Mouse (Mus musculus): ENCODE results near the gene AB124611.
A peak's percentile ranks its signal among the peaks of the same experiment; 100 is the strongest.
"Not testable (repeated sequence)": the region's sequence is repeated elsewhere in the genome, so short reads cannot be mapped to it uniquely, and the experiment has no call there.

The AB124611 gene

DNA sequence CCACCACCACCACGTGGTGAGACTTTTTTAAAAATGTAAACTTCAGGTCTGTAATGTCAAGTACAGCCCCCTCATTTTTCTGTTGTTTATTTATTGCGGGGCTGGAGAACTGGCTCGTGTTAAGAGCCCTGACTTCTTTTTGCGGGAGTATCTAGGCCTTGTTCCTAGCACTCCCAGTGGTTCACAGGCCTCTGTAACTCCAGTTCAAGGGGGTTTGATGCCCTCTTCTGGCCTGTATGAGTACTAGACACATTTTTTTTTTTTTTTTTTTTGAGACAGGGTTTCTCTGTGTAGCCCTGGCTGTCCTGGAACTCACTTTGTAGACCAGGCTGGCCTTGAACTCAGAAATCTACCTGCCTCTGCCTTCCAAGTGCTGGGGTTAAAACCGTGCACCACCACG is 7.3 kb upstream of the AB124611 start:
- ATAC-seq (ENCODE audit: low TSS enrichment), result not testable (repeated sequence)

DNA sequence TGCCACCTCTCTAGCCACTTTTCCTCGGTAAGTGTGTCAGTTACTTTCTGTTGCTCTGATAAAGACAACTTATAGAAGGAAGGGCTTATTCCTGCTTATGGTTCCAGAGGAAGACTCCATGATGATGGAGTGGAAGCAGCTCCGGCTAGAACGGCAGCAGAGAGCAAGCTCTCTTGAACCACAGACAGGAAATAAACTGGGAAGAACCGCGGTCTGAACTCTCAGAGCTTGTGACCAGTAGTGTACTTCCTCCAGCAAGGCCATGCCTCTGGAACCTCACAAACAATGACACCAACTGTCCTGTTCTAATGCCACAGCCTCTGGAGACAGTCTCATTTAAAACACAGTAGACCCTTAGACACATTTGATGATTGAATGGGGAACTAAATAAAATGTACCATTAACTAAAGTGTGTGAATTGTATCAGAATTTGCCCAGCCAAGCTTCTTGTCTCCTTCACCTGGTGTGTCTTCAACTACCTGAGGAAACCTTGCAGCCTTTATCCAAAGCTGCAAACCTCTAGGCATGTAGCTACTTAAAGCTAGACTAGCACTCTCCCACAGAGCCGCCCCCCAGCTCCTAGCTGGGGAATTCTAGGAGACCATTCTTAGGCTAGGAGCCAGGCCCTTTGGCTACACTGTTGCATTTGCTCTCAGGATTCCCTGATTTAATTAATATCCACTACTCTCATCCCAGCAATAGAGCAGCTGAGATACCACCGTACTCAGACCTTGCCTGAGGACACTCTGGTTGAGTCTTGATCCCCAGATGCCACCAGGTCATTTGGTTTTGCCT is 637 bp upstream of the AB124611 start:
- ATAC-seq (ENCODE audit: low TSS enrichment), result no peak

DNA sequence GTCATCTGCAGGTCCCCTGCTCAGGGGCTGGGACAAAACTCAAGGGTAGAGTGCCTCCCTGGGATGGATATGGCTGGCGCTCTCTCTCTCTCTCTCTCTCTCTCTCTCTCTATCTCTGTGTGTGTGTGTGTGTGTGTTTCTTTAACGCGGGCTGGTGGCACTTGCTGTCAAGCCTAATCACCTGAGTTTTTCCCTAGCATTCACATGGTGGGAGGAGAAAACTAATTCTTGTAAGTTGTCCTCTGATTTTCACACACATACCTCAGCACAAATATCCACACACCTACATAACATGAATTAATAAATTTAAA is 613 bp downstream of the AB124611 start:
- ATAC-seq (ENCODE audit: low TSS enrichment), result no peak

DNA sequence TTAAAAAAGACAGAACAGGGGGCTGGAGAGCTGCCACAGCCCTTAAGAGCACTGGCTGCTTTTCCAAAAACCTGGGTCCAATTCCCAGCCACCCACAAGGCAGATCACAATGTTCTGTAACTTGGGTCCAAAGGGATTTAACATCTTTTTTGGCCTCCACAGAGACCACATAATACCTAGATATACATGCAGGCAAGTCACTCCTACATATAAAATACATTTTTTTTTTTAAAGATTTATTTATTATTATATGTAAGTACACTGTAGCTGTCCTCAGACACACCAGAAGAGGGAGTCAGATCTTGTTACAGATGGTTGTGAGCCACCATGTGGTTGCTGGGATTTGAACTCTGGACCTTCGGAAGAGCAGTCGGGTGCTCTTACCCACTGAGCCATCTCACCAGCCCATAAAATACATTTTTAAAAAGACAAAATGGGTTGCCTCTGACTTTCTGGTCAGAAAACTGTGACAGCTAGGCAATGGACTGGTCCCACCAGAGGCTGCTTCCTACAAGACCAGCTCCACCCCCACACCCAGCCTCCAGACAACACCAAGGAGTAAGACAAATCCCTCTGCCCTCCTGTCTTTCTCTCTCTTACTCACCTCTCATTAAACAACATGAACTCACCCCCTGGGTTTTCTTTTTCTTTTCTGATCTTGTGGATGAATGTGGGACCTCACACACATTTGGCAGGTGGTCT is 1.3 kb downstream of the AB124611 start:
- ATAC-seq (ENCODE audit: low TSS enrichment), result no peak

DNA sequence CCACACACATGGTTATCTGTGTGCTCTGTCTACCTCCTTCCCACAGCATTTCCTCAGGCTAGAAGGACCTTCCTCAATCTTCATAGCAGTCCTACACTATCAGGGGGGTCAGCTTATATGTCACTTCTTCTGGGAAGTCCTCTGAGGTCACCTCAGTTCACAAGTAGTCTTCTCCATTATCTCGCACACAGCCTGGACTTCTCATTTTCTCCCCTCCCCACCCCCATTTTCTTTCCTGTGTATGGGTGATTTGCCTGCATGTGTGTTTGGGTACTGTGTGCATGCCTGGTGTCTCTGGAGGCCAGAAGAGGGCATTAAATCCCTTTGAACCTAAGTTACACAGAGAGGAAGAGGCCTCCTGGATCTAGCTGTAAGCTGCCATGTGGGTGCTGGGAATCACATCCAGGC is 1.9 kb downstream of the AB124611 start:
- no peak for ATAC-seq (ENCODE audit: low TSS enrichment)

DNA sequence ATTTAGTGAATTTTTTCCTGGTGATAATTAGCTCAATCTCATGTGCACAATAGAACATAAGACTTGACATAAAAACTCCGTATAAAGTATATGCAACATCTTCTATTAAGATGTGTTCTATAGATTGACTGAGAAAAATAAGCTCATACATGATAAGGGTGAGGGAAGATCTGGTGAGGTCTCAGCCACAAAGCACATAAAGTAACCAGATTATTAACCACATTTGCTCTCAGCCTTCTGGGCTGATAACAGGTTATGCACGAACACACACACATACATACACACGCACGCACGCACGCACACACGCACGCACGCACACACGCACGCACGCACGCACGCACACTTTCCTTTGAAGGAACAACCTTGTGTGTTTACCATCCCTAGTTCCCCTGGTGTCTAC is 10.5 kb downstream of the AB124611 start:
- no peak for ATAC-seq (ENCODE audit: low TSS enrichment)

DNA sequence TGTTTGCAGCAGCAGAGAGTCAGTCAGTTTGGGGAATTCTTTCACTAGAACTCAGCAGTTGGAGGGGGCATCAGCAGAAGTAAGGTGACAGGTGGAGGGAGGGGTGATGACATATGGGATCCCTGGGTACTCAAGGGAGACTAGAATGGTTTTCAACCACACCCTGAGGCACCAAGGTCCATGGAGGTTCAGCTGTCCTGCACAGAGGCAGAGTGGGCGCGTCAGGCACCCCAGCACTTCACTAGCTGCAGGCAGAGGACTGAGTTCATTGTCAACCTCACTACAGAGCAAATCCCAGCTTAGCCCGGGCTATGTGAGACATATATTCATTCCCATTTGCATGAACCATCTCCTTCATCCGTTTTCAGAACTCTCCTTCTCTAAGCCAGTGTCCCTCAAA is 11.0 kb downstream of the AB124611 start:
- no peak for ATAC-seq (ENCODE audit: low TSS enrichment)

DNA sequence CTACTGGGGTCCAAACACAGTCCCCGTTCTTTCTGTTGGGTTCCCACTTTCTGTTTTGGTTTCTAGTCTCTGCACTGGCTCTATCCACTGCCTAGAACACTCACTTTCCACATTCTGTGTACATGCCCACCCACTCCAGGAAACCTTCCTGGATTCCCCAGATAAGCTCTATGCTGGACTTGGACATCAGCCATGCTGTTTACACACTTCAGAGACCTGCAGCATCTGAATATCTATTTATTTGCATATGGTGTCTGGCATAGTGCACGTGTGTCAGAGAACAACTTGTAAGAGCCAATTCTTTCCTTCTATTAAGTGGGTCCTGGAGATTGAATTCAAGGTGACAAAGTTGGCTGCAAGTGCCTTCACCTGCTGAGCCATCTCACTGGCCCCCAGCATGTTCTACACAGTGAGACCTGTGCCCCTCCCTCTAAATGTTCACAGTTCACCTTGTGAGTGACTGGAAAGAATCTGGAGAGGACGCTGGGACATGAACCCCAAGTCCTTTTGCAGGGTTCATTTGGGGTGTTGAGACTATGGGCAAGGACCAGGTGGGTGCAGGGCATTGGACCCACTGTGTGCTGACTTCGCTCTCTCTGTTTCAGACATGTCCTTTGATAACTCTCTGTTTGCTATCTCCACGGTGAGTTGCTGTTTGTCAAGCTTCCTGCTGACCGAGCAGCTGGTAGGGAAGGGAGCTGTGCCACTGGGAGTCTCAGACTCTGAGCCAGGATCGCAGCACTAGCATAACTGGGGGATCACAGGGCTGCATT is 14.2 kb downstream of the AB124611 start:
- ATAC-seq (ENCODE audit: low TSS enrichment), result no peak

DNA sequence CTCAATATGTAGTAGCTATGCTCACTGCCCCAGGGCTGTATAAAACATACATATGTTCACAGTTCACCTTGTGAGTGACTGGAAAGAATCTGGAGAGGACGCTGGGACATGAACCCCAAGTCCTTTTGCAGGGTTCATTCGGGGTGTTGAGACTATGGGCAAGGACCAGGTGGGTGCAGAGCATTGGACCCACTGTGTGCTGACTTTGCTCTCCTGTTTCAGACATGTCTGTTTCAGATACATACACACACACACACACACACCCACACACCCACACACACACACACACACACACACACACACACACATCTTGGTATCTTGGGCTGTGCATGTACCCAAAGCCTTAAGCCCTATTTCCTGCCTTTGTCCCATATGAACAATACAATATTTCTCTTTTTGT is 16.0 kb downstream of the AB124611 start:
- not testable (repeated sequence) for ATAC-seq (ENCODE audit: low TSS enrichment)

DNA sequence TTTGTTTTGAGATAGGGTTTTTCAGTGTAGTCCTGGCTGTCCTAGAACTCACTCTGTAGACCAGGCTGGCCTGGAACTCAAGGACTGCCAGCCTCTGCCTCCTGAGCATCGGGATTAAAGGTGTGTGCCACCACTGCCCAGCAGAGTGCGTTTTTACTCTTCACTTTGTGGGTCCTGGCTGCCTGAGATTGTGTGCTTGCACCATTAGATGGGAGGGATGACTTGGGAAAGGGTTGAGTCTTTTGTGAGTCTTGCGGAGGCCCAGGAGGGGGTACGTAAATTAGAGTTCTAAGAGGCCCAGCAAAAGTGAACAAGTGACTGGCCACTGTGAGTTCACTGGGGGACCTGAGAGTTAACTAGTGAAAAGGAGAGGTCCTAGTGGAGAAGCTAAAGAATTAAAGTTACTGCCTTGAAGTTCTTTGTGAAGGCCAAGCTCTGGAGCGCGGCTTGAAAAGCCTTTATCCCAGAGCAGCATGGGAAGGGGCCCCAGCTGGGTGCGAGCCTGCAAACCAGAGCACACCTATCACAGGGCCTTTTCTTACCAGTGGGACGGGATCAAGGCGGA is 19.5 kb downstream of the AB124611 start:
- ATAC-seq (ENCODE audit: low TSS enrichment), result peak; percentile 52

DNA sequence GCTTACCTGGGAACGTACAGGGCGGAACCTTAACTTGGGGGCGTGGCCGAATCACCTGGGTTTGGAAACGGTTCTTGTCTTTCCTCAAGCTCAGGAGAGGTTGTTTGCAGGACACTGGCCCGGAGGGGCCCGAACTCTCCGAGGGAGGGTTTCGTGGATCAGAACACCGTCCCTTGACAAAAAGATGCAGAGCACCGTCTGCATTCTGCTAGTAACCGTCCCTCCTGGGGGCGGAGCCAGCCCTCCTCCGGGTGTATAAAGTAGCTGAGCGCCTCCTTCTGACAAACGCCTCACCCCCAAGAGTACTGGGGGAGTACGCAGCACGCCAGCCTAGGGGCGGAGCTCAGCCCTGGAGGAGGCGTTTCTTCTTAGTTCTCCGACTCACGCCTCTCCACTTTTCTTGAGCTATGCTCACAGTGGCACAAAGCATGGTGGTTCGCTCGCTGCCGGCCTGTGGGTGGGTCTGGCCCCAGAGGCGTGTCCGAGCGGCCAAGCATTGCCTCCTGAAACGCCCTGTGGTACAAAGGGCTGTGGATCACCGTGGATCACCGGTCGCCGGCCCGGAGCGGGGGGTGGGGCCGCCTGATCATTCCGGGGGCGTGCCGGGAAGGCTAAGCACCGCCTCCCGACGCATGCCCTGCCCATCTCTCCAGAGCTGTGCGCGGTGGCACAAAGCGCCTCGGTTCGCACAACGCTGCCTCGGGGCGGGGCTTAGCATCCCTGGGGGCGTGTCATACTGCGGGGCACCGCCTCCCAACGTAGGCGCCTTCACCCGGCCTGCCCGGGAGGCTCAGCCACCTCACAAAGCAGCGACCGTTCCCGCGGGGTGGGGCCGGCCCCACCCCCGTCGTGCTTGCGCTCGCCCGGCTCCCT is 20.2 kb downstream of the AB124611 start:
- peak; percentile 90 for ATAC-seq (ENCODE audit: low TSS enrichment)

DNA sequence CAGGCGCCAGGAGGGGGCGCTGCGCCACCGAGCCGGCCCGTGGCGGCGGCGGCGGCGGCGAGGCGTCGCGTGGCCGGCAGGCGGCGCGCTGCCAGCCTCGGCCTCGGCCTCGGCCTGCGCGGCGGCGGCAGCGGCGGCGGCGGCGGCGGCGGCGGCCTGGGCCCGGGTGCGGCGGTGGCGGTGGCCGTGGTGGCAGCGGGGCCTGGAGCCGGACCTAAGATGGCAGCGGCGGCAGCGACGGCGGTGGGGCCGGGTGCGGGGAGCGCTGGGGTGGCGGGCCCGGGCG is 20.8 kb downstream of the AB124611 start, which contains the start of gene Carm1:
Gene Carm1 (plus strand): TSS at position 106 of the 286 bp plus-strand sequence.
- ATAC-seq (ENCODE audit: low TSS enrichment), result no peak

DNA sequence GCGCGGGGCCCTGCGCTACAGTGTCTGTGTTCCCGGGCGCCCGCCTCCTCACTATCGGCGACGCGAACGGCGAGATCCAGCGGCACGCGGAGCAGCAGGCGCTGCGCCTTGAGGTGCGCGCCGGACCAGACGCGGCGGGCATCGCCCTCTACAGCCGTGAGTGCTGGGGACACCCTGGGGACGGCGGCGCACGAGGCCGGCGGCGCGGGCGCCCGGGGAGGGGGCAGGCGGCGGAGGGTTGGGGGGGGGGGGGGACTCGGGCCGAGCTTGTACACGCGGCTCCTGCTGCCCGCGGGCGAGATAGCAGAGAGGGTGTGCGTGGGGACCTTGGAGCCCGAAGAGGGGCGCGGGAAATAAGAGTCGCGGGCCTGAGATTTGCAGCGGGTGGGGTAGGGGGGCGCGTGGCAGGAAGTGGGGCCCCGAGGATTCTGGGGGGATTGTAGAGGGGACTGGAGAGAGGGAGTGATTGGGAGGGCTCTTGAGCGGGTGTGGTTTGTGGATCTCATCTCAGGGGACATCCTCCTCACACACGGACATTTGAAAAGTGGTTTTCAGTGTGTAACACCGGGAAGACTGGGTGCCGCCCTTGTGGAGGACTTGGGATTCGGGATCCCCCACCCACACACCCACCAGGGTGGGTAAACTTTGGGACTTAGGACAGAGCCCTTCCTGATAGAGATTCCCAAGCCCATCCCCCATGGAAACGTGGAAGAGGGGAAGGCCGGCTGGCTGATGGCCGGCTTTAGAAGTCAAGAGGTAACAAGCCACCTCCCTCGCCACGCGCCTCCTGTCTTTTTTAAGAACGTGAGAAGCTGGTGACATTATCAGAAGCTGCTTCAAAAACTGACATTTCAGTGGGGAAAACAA is 21.3 kb downstream of the AB124611 start:
- ATAC-seq (ENCODE audit: low TSS enrichment), result peak; percentile 8; the same call in 1 of the 2 replicates

DNA sequence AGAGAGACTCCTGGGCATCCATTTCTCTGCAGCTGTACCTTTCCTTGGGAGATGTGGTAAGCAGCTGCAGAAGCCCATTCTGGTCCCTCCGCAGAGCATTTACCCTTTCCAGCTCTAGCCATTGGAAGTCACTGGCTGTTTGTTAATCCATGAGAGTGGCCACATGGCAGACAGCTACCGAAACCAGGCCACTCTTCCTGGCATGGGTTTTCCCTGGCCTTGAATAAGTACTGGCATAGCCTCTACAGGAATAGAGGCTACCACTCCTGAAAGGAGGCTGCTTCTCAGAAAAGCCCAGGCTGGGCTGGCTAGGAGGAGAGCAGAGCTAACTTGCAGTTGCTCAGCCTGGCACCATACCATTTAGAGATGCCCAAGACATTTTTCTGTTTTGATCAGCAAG is 25.1 kb downstream of the AB124611 start:
- no peak for ATAC-seq (ENCODE audit: low TSS enrichment)

DNA sequence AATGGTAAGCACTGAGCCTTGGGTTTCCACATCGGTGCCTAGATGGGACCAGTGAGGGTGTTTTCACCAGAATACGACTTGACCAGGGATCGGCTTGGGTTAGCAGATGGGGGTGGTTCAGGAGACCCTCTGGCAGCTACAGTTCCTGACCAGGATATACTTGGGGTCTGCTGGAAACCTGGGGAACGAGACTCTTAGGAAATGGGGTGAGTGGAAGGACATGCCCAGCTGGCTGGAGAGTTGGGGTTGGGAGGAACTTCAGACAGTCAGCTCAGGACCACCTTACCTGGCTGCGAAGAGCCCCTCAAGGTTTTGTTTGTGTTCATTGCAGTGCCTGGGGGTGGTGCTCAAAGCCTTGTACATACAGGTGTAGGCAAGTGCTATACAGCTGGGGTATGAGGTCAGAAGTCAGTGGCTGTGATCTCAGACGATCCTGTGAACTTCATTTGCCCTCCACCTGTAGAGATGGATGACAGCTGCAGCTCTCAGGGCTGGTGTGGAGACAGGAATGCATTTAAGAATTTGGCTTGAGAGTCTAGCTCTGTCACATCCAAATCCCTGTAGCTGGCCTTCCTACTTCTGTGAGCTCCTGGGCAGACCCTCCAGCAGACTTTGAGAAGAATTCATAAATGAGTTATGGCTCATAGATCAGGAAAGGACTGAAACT is 27.8 kb downstream of the AB124611 start:
- ATAC-seq (ENCODE audit: low TSS enrichment), result no peak

DNA sequence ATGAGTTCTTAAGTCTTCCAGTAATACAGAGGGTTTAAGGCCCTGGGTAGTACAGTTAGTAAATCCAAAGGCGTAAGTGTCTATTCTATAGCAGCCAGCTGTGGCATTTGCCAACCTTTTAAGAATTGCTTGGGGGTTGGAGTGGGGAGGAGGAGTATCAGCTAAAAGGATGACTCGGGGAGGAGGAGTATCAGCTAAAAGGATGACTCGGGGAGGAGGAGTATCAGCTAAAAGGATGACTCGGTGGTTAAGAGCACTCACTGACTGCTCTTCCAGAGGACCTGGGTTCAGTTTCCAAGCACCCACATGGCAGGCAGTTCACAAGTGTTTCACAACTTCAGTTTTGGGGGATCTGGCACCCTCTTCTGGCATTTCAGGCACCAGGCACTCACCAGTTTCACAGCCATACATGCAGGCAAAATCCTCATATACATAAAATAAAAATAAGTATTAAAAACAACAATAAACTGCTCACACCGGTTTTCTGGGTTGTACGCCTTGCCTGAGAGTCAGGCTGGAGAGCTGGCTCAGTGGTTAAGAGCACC is 29.3 kb downstream of the AB124611 start:
- no peak for ATAC-seq (ENCODE audit: low TSS enrichment)

DNA sequence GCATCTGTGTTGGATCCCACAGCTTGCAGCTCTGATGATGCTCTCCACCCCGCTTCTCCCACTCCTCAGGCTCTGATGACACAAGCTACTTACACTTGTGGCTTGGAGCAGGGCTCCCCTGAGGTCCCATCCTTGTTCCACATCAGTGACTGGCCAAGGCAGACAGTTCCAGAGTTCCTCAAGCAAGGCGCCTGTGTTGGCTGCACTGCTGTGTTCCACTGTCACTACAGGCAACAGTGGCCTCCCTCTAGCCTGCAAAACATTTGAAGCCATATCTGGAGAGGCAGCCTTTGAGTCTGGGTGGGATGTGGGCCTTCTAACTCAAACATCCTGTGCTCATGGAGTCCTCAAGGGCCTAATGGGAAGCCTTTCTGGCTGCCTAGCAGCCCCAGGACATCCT is 31.0 kb downstream of the AB124611 start:
- ATAC-seq (ENCODE audit: low TSS enrichment), result no peak

DNA sequence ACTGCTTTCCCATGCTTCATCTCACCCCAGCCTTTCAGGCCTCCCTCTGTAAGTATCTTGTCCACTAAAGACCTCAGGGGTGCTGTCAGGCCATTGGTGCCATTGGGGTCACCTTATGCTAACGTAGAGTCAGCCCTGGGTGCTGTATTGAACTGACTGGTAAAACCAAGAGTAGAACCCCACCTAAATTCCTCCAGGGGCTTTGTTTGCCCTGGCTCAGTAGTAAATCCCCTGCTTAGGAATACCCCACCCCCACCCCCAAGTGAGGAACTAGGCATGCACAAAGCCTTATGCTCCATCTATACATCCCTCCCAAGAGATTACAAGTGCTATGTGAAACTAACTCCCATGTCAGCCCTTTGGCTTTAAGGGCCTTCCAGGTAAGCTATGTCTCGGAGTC is 31.6 kb downstream of the AB124611 start:
- ATAC-seq (ENCODE audit: low TSS enrichment), result no peak

DNA sequence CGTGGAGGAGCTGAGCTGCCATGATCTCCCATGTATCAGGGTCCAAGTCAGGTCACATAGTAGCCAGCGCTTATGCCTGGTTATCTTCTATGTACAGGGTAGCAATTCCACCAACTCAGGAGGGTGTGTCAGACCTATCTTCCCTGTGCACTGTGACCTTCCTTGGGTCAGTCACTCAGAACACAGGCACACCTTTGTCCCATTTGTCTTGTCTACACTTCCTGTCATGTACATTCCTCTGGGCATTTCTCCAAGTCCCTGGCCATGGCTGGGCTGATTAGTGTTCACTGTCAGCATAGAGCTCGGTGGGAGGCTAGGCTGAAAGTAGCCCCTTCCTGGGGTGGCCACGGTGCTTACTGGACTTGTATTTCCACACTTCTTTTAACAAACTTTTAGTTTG is 32.4 kb downstream of the AB124611 start:
- ATAC-seq (ENCODE audit: low TSS enrichment), result no peak

DNA sequence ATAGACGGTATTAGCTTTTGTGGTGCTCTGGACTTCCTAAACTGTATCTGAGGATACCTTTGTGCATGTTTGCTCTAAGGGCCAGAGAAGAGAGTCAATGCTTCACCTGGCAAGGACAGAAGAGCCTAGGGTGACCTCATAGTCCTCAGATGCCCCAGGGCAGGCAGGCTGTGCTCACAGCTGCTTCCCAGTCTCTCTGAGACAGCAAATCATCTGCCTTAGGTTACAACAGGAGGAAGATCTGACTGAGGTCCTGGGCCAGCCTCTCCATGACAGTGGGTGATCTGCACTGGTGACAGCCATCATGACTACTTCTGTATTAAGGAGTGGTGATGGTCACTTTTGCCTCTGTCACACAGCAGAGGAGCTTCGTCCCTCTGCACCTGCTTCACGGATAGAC is 33.2 kb downstream of the AB124611 start:
- no peak for ATAC-seq (ENCODE audit: low TSS enrichment)
